Mouse (Mus musculus): ENCODE measurements around the gene 1700029P11Rik.

The 1700029P11Rik gene

DNA sequence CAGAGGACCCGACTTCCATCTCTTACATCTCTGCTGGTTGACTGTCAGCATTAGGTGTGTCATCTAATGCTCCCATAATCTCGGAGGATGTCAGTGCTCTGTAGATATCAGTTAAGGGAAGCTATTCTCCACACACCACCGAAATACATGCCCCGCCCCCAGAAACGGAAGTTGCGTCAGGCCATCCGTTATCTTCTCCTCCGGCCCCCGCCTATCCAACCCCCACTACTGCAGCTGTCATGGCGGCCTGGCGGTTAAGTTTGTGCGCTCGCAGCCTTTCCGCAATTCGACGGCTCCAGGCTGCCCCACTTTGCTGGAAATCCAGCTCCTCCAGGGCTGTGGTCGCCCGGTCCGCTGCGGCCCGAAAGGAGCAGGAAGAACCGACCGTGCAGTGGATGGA is at the start of gene 1700029P11Rik:
Gene 1700029P11Rik, plus strand, starts transcription at position 220 of the 400 bp plus-strand sequence.
- DNase-seq (ENCODE audit: low spot score in 2 of 2), result no peak

DNA sequence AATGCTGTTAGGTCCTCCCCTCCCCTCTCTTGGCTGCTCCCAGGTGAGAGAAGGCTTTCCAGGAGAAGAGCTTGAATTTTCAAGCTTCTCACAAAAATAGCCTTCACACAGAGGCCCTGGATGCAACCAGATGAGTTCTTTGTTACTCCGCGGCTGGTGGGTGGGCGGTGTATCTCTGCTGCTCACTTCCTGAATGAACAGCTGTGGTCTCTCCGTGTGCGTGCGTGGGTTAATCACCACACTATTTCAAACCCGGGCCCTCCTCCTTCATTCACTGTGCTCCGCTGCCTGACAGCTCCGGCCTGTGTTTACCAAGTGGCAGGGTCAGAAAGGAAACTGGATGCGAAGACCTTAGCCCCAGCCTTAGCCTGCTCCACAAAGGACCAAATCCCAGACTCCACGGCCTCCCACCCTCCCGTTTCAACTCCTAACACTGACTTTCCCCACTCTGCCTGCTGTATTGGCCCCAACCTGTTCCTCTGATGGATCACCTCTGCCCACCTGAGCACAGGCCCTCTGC is 47.3 kb upstream of the 1700029P11Rik start:
- DNase-seq (ENCODE audit: low spot score in 2 of 2), result peak in 1 of 2 experiments; percentile 42

DNA sequence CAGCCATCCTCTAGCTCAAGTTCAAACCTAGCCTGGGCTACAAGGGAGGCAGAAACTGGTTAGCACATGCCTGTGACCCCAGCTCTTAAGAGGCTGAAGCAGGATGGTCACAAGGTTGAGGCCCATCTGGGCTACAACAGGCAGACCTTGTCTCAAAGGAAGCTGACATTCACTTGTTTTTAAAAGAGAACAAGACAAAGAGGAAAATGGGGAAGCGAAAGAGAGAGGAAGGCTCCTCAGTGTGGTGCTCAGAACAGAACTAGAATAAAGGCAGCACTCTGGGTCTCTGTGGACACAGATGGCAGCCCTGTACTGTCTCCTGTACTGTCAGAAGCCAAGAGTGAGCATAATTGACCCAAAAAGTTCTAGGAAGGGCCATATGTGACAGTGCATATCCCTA is 46.4 kb upstream of the 1700029P11Rik start:
- DNase-seq (ENCODE audit: low spot score in 2 of 2), result no peak

DNA sequence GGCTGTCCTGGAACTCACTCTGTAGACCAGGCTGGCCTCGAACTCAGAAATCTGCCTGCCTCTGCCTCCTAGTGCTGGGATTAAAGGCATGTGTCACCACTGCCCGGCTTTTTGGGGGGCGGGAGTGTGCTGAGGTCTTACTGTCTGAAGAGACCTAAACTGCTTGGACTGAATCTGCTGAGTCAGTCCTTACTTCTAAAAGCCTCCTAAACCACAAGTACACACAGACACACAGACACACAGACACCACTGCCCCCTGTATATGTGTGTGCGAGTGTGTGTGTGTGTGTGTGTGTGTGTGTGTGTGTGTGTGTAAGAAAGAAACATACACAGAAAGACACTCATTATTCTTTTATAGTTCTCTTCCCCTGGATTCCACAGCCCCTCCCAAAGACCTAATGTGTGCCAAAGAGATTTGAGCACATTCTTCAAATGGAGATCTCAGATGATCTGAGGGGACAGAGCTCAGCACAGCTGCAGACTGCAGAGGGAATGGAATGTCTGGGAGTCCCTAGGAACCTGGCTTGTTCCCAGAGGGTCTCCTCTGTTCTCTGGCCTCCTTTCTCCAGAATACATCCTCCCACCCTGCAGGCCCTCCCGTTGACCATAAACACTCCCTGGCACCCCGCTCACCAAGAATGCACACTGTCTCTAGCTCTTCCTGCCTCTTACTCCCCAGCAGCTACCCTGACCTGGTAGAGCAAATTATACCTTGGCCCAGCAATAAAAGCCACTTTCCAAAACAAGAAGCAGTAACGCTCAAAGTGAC is 44.3 kb upstream of the 1700029P11Rik start:
- DNase-seq (ENCODE audit: low spot score in 2 of 2), result no peak

DNA sequence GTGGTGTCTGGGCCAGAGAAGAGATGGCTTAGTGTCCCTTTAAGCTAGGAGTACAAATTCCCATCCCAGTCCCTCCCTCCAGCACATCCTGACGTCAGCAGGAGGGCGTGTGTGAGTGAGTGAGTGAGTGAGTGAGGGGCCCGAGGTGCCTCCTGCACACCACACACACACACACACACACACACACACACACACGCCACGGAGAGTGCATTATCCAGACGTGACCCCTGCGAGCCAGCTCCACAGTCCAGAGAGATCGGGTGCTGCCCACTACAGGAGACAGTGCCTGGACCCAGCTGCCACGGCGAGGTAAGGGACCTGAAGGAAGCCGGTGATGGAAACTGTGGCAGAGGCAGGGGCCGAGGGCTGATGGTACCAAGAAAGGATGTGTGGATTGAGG is 43.7 kb upstream of the 1700029P11Rik start, which contains the start of gene Csdc2:
Gene Csdc2, plus strand, starts transcription at position 81 of the 400 bp plus-strand sequence.
- DNase-seq (ENCODE audit: low spot score in 2 of 2), result no peak

DNA sequence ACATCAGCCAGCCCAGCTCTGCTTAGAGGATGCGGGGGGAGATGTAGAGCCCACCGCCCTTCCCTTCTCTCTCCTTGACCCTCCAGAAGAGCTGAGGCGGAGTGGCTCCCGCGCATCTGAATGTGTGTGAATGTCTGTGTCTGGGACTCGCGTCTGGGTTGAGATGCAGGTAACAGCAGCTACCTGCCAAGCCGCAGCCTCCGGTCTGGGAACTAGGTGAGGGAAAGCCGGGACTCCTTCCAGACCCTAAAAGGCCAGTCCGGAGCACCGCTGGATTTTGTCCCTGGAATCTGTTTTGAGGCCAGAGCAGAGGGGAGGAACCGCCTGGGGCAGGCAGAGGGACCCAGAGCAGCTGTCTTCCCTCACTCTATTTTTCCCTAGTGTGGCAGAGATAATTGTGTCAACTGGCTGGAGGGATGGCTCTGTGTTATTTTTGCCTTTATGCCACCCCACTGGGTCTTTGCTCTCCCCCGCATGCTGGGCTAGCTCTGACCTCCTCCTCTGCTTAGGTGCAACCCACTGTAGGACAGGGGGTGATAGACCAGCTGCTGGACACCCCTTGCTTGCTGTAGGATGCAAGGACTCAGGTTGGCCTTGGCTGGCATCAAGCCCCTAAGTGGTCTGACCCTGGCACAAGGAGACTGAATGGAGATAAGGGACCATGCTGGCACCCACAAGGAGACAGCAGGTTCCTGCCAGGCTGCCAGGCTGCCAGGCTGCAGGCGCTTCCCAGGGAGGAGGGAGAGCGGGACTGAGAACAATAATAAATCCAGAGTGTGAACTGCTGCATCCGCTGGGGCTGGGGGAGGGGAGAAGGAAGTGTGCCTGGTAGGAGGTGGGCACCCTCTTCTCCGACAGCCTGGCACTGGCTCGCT is 43.0 kb upstream of the 1700029P11Rik start:
- no peak for DNase-seq (ENCODE audit: low spot score in 2 of 2)

DNA sequence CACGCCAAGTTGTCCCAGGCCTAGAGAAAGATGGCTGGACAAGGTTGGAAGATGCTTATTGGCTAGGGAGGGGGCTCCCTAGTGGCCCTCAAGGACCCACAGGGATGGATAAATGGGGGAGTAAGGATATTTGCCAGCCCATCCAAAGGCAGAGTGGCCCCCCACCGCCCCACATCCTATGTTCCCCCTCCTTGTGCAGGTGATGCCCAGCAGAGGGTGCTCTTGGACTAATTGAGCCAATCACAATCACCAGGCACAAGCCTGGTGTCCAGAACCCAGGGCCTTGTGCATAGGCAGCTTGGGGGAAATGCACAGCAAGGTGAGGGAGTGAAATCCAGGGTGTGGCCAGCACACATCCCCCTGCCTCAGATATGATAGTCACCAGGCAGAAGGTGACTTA is 42.1 kb upstream of the 1700029P11Rik start:
- no peak for DNase-seq (ENCODE audit: low spot score in 2 of 2)

DNA sequence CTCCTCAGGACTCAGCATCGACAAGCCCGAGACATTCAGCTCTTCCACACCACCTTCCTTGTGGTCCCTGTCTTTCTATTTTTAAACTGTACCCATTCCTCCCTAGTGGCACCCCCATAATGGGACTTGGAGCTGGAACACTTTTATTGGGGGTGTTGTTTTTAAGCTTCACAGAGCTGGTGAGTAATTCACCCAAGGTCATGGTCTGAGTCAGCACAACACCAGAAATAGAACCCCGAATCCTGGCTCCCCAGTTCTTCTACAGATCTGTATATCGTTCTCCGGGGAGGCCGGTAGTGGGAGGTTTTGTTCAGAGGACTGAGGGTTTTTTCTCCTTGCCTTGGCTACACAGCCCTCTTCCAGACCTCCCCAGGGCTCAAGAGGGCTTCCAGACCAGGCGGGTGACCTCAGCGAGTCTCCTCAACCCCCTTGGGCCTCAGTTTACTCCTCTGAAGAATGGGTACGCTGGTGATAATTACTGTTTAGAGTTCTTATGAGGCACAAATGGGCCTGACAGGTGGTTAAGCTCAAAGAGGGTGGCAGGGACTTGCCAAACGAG is 41.1 kb upstream of the 1700029P11Rik start:
- peak in 1 of 2 experiments; percentile 55 for DNase-seq (ENCODE audit: low spot score in 2 of 2)

DNA sequence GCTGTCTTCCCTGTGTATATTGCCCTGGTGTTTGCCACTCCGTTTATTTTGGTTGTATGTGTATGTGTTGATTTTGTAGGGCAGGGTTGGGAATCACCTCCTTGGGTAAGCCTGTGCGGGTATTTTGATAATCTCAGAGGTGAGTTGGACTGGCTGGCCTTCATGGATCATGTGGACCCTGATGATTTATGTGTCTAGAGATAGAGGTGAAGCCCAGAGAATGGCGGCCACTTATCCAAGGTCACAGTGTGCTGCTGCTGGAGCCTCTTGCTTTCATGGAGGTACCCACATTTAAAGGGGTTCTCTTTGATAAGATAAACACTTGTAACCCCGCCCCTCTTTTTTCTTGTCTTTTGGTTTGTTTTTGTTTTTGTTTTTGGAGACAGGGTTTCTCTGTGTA is 40.6 kb upstream of the 1700029P11Rik start:
- DNase-seq (ENCODE audit: low spot score in 2 of 2), result no peak

DNA sequence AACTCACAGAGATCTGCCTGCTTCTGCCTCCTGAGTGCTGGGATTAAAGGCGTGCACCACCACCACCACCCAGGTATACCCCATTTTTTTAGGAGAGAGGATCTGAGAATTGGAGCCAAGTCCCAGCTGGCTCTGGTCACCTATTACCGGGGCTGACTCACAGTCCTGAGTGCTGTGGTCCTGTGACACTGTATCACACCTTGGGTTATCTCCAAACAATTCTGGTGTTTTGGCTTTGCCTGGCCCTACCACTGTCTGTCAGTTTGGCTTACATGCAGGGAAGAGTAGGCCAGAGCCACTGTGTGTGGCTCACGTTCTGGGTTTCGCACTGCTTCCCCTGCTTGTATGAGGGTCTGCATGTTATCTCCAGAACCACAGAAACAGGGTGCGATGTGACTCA is 40.1 kb upstream of the 1700029P11Rik start:
- DNase-seq (ENCODE audit: low spot score in 2 of 2), result peak in 1 of 2 experiments; percentile 47

DNA sequence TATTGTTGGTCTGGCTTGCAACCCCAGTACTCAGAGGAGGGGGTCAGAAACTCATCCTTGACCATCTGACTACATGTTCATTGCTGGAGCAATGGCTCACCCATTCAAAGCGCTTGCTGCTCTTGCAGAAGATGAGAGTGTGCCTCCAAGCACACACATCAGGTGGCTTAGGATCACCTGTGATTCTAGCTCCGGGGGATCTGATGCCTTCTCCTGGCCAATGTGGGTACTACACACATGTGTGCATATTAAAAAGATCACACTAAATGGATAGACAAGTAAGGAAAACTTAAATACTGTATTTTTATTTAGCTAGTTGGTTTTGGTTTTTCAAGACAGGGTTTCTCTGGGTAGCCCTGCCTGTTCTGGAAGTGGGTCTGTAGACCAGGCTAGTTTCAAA is 39.3 kb upstream of the 1700029P11Rik start:
- peak in 1 of 2 experiments; percentile 54 for DNase-seq (ENCODE audit: low spot score in 2 of 2)

DNA sequence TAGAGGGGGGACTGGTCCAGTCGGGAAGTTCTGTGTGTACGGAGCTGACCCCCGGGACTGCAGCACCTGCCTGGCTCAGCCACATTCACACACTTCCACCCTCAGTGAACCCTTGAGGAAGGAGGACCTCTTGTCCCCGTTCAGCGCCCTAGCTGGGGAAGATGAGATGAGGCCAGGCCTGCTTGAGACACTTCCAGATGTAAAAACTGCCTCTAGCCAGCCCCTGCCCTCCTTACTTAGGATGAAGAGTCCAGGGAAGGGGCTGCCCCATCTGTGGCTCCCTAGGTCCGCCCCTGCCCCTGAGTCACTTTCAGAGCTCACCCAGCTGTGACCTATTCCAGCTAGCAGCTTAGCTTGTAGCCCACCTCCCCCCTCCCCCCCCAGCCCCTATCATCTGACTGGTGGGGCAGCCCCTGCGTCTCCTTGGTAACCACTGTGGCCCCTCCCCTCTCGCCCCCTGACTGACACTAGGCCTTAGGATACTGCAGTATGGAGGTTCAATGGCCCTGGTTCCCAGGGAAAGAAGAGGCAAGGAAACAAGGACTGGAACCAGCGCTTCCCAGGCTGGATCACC is 37.1 kb upstream of the 1700029P11Rik start:
- peak in 1 of 2 experiments; percentile 52 for DNase-seq (ENCODE audit: low spot score in 2 of 2)

DNA sequence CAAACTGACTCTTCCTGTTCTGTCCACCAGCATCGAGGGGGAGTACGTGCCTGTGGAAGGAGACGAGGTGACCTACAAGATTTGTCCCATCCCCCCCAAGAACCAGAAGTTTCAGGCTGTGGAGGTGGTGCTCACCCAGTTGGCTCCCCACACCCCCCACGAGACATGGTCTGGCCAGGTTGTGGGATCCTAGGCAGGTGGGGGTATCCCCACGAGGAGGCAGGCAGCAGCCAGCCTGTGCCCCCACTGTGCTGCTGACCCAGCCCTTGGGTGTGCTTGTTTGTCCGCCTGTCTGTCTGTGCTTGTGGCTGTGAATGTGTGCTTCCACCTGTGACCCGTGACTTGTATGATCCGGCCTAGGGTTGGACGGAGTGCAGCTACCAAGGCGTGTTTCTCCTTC is 31.3 kb upstream of the 1700029P11Rik start:
- peak in 1 of 2 experiments; percentile 59 for DNase-seq (ENCODE audit: low spot score in 2 of 2)

DNA sequence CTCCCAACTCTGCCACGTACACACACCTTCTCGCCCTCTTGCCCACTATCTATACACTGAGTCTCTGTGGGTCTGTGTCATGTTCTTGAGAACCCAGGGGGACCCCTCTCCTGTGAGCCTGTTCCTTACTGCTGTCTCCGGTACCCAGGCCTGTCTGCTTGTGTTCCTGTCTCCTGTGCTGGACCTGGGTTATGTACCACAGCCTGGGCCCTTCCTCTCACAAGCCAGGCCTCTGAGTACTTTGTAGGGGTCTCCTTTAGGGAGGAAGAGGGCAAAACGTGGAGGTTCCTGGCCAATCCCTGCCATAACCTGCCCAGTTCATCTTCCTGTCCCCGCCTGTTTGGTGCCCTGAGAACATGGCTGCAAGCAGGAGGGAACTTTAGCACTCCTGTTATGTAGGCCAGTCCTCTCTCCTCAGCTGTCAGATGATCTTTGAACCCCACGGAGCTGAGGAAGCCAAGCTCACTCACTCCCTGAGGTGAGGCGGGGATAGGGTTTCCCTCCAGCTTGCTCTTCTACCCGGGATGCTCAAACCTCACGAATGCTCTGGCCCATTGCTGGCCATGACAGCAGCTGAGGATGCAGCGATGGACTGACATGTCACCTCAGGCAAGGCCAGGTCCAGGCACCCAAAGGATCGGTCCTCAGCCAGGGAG is 30.7 kb upstream of the 1700029P11Rik start:
- peak in 1 of 2 experiments; percentile 56 for DNase-seq (ENCODE audit: low spot score in 2 of 2)

DNA sequence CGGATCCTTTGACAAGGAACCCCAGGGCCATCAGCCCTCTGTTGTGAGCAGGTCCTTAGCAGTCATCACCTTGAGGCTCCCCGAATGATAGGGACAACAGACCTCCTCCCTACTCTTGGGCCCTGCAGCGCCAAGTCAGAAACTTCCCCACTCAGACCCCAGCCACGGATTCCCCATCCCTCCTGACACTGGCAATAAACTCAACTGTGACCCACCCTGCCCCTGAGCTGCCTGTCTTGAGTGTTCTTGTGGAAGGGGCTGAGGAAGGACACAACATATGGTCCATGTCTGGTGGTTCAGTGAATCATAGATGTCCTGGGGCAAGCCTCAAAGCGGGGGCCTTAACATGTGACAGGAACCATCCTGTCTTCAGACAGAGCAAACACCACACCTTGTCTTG is 29.6 kb upstream of the 1700029P11Rik start:
- no peak for DNase-seq (ENCODE audit: low spot score in 2 of 2)

DNA sequence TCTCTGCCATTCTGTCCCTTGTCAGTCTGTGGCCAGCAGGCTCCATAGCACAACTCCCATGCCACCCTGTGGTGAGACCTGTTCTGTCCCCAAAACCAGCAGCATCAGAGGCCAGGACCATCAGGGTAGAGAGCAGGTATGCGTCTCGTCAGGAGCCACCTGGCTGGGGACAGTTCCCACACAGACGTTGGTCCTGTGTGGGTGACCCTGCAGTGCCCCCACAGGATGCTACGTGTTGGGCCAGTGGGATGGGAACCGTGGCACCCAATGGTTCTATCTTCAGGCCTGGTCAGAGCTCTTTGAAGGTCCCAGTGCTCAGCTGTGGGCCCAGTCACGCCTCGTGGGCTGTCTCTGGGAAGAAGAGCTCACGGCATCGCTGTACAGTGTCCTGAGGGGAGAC is 29.2 kb upstream of the 1700029P11Rik start:
- peak in 1 of 2 experiments; percentile 56 for DNase-seq (ENCODE audit: low spot score in 2 of 2)

DNA sequence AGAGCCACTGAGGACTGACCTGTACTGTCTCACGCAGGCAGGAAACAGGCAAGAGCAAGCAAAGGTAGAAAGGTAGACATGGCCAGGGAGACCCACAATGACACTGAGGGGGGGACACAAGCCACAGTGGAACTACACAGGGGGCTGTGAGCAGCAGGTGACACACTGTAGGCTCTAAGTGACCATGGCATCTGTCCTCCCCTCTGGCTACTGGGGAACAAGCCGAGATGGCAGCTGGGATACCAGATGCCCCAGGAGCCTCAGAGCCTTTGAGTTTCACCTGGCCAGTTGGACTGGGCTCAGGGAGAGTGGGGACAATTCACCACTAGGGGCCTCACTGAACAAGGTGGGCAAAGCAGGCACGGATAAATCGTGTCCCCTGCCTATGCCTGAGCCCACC is 28.0 kb upstream of the 1700029P11Rik start:
- DNase-seq (ENCODE audit: low spot score in 2 of 2), result no peak

DNA sequence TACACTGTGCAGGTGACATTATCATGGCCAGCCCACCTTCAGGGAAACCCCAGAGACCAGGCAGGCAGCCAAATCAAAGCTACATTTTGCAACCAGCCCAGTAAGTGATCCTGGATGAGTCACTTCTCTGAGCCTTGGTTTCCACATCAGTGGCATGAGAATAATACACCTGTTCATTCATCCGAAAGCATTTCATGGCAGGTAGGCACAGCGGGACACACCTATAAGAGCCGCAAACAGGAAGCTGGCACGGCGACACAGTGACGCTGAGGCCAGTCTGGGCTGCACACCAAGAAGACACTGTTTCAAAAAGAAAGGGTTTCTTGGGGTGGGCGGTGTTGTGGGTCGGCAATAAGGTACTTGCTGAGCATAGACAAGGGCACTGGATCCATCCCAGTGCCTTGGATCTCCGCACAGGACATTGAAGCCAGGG is 26.2 kb upstream of the 1700029P11Rik start:
- no peak for DNase-seq (ENCODE audit: low spot score in 2 of 2)

DNA sequence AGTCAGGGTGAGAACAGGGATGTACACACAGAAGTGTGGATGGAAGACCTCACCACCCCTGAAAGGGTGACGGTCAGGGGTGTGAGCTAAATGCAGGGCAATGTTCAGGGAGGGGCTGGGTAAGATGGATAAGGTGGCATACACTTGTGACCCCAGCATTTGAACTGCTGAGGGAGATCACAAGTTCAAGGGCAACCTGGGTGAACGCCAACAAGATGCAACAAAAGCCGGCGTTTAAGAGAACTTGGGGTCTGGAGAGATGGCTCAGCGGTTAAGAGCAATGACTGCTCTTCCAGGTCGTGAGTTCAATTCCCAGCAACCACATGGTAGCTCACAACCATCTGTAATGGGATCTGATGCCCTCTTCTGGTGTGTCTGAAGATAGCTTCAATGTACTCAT is 25.6 kb upstream of the 1700029P11Rik start:
- DNase-seq (ENCODE audit: low spot score in 2 of 2), result no peak

DNA sequence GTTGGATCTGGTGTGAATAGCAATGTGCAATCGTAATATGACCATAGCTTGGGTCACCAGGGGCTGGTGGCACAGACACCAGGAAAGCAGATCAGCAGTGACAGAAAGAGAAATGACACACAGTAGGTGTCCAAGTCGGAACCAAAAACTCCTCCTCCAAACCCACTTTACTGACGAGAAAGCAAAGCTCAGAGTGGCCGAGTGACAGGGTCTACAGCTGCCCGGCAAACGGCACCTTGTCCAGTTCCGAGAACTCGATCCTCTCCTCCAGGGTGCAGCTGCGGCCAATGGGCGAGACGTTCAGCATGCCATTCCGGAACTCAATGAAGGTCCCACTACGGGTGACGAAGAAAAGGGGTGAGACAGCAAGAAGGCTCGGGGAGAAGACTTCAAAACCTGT is 24.9 kb upstream of the 1700029P11Rik start:
- no peak for DNase-seq (ENCODE audit: low spot score in 2 of 2)

DNA sequence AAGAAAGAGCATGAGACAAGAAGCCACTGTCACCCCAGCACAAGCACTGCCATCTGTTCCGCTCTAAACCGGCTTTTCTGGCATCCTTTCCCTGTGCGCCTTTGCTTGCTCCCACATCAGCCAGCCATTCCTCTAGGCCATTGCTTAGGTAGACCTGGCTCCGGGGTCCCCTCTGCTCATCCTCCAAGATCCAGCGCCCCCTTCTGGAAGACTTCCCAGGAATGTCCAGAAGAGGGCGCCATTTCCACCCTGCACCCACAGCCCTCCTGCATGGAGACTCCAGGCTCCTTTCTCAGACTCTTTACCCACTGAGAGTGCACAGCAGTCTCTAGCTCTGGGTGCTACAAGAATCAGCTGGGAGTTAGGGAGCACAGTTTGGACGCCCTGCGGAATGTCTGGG is 23.9 kb upstream of the 1700029P11Rik start:
- peak; percentile 54 to 86 for DNase-seq (ENCODE audit: low spot score in 2 of 2)

Data from spleen, postnatal 4 days (tissue).